Mouse (Mus musculus): Measurements from ENCODE around the gene Gm15140.
"Not testable (repeated sequence)": the region's sequence is repeated elsewhere in the genome, so short reads cannot be mapped to it uniquely, and the experiment has no call there.

Gene Gm15140

GRCm38 (mm10) chrX:154120585-154120984, at the start of gene Gm15140:
Gene Gm15140 (minus strand): TSS chrX:154120685.
- not testable (repeated sequence) for ATAC-seq (ENCODE audit: insufficient number of reproducible peaks, low FRiP score, low TSS enrichment)

Measured in cerebellum, adult (tissue).